Mouse (Mus musculus) midbrain, postnatal 0 days (tissue): ENCODE data around the gene 4930539E08Rik. TPM values are rescaled to one million over a fixed set of nuclear protein-coding genes. Genes with fewer than 3 reads are reported as not detected.

Experiments used
- ATAC-seq: fragments of 200-750 bp; cut with Nextera tagmentation; 2 replicates; pipeline ENCODE4 v1.8.0; 2017; ENCODE audit warnings: moderate number of reproducible peaks, mild to moderate bottlenecking, moderate TSS enrichment, moderate library complexity; ENCODE audit not compliant: low FRiP score
- DNase-seq: peaks from one replicate; pipeline ENCODE4 v3.0.0-alpha.2; 2015; ENCODE audit warnings: low spot score
- H3K27ac ChIP-seq: fragments of 300-500 bp; sonication (generic); 2 replicates; pipeline ENCODE4 v1.5.1; 2014; ENCODE audit warnings: low read depth, mild to moderate bottlenecking, low read length, mixed read lengths
- H3K27me3 ChIP-seq: fragments of 300-500 bp; sonication (generic); 2 replicates; pipeline ENCODE4 v1.6.1; 2014; ENCODE audit warnings: low read length, control low read depth, mixed read lengths; ENCODE audit not compliant: insufficient read depth
- H3K36me3 ChIP-seq: fragments of 300-500 bp; sonication (generic); 2 replicates; pipeline ENCODE4 v1.6.1; 2014; ENCODE audit warnings: low read length, control low read depth, mixed read lengths; ENCODE audit not compliant: insufficient read depth
- H3K4me1 ChIP-seq: fragments of 300-500 bp; sonication (generic); 2 replicates; pipeline ENCODE4 v1.6.1; 2014; ENCODE audit warnings: mild to moderate bottlenecking, control low read depth, antibody characterized with exemption, low read length, mixed read lengths; ENCODE audit not compliant: insufficient read depth
- H3K4me2 ChIP-seq: fragments of 300-500 bp; sonication (generic); 2 replicates; pipeline ENCODE4 v1.6.1; 2014; ENCODE audit warnings: low read depth, mild to moderate bottlenecking, low read length, mixed read lengths; ENCODE audit not compliant: poor library complexity, severe bottlenecking
- H3K4me3 ChIP-seq: fragments of 300-500 bp; sonication (generic); 2 replicates; pipeline ENCODE4 v1.5.1; 2014; ENCODE audit warnings: low read depth, mild to moderate bottlenecking, low read length, moderate library complexity
- H3K9ac ChIP-seq: fragments of 300-500 bp; sonication (generic); replicated peaks from 2 replicates; pipeline ENCODE4 v1.6.1; 2014; ENCODE audit warnings: mild to moderate bottlenecking, low read length, moderate library complexity, mixed read lengths; ENCODE audit not compliant: poor library complexity, severe bottlenecking
- H3K9me3 ChIP-seq: fragments of 300-500 bp; sonication (generic); 2 replicates; pipeline ENCODE4 v1.6.1; 2016; ENCODE audit warnings: low read length, control low read depth
- CTCF ChIP-seq: IDR thresholded peaks from 2 replicates; pipeline ENCODE4 v1.5.1; 2016; ENCODE audit warnings: antibody characterized with exemption, mild to moderate bottlenecking
- WGBS: fragments of 180-500 bp; shearing (Covaris S2); extraction: QIAGEN DNeasy Blood & Tissue Kit; methylation state at CpG from one replicate; pipeline ENCODE4 v1.1.7; 2014; 5-methylcytosine and 5-hydroxymethylcytosine counted together
- polyA plus RNA-seq: library from polyadenylated mRNA; unstranded; fragments of >200 nt; fragmentation: Nextera tagmentation; extraction: Ambion mirVana; gene quantifications from 2 replicates; pipeline ENCODE4 v1.2.1, GENCODE M21; 2015
- total RNA-seq: library from RNA; depleted of rRNA; stranded (reverse); fragments of >200 nt; gene quantifications from 2 replicates; pipeline ENCODE4 v1.2.3, GENCODE M21; 2014; rRNA removed

The 4930539E08Rik gene
- 9.8 and 32.9 TPM in 2 replicates for total RNA-seq
- polyA plus RNA-seq, result 4.3 and 4.5 TPM in 2 replicates

GRCm38 (mm10) chr17:28915060-28915628 is at the start of gene 4930539E08Rik:
4930539E08Rik (minus strand) TSS chr17:28915324.
- H3K27ac ChIP-seq, result no peak within 1 kb of the TSS
- WGBS, result 53% methylated on average over 12 of the region's 12 CpGs
- no peaks in the 10 kb centered on the region for H3K36me3 ChIP-seq
- H3K9me3 ChIP-seq, result no peaks in the 10 kb centered on the region
- no peaks in the 10 kb centered on the region for H3K27me3 ChIP-seq
- no peaks in the 10 kb centered on the region for H3K4me1 ChIP-seq
- no peak within 1 kb of the TSS for H3K4me3 ChIP-seq
- ATAC-seq, result no peak
- H3K9ac ChIP-seq, result no peak within 1 kb of the TSS
- DNase-seq, result no peak
- H3K4me2 ChIP-seq, result no peak within 1 kb of the TSS
- no peak for TF ChIP-seq CTCF

GRCm38 (mm10) chr17:28961596-28961995 is 46.5 kb upstream of the 4930539E08Rik start:
- H3K9ac ChIP-seq, result no peak overlapping the region
- H3K27me3 ChIP-seq, result no peaks in the 10 kb centered on the region
- H3K27ac ChIP-seq, result no peak overlapping the region
- no peaks in the 10 kb centered on the region for H3K4me1 ChIP-seq
- WGBS, result 80% methylated on average over 10 of the region's 10 CpGs
- no peak for TF ChIP-seq CTCF
- peaks cover 57% of the 10 kb centered on the region for H3K36me3 ChIP-seq
- H3K4me2 ChIP-seq, result no peak overlapping the region
- no peaks in the 10 kb centered on the region for H3K9me3 ChIP-seq
- no peak for DNase-seq
- no peak for ATAC-seq
- H3K4me3 ChIP-seq, result no peak overlapping the region

GRCm38 (mm10) chr17:28960597-28960996 is 45.5 kb upstream of the 4930539E08Rik start:
- ATAC-seq, result no peak
- no peak overlapping the region for H3K27ac ChIP-seq
- H3K4me1 ChIP-seq, result no peaks in the 10 kb centered on the region
- no peak overlapping the region for H3K4me3 ChIP-seq
- DNase-seq, result no peak
- no peaks in the 10 kb centered on the region for H3K9me3 ChIP-seq
- no peak overlapping the region for H3K9ac ChIP-seq
- 67% methylated on average over 10 of the region's 10 CpGs for WGBS
- H3K27me3 ChIP-seq, result no peaks in the 10 kb centered on the region
- H3K4me2 ChIP-seq, result no peak overlapping the region
- TF ChIP-seq CTCF, result peak; percentile 18; the same call in 1 of the 2 replicates
- peaks cover 50% of the 10 kb centered on the region for H3K36me3 ChIP-seq

GRCm38 (mm10) chr17:28954416-28954815 is 39.3 kb upstream of the 4930539E08Rik start:
- Histone ChIP-seq H3K9ac (no peak overlapping the region), H3K4me3 (no peak overlapping the region), H3K36me3 (0 out of 2 replicates have a peak, but pooled peaks cover 6% of the 10 kb centered on the region), H3K4me2 (no peak overlapping the region), H3K27me3 (no peaks in the 10 kb centered on the region), H3K4me1 (peaks cover 11% of the 10 kb centered on the region), H3K9me3 (no peaks in the 10 kb centered on the region), H3K27ac (no peak overlapping the region)
- 97% methylated on average over 9 of the region's 9 CpGs for WGBS
- ATAC-seq, result no peak
- no peak for DNase-seq
- no peak for TF ChIP-seq CTCF

- H3K9ac ChIP-seq, result peak overlapping the region; percentile 85
- H3K36me3 ChIP-seq, result 0 out of 2 replicates have a peak, but pooled peaks cover 6% of the 10 kb centered on the region
- DNase-seq (peak; percentile 16), ATAC-seq (no peak)
- peak overlapping the region; percentile 64 for H3K4me2 ChIP-seq
- H3K4me3 ChIP-seq, result peak overlapping the region; percentile 55
- peak overlapping the region; percentile 95 for H3K27ac ChIP-seq
- H3K4me1 ChIP-seq, result peaks cover 11% of the 10 kb centered on the region
- no peaks in the 10 kb centered on the region for H3K27me3 ChIP-seq
- no peak for TF ChIP-seq CTCF
- 16% methylated on average over 9 of the region's 9 CpGs for WGBS
- H3K9me3 ChIP-seq, result no peaks in the 10 kb centered on the region
Measured at GRCm38 (mm10) chr17:28953251-28953650, 38.1 kb upstream of the 4930539E08Rik start.
